Mouse (Mus musculus) midbrain, embryonic 14.5 days (tissue): ENCODE measurements around the gene Tmem145. TPM values are rescaled to one million over a fixed set of nuclear protein-coding genes. Genes with fewer than 3 reads are reported as not detected.
A peak's percentile ranks its signal among the peaks of the same experiment; 100 is the strongest.
"Not testable (repeated sequence)": the region's sequence is repeated elsewhere in the genome, so short reads cannot be mapped to it uniquely, and the experiment has no call there.

Experiments used
- ATAC-seq: fragments of 200-750 bp; cut with Nextera tagmentation; 2 replicates; pipeline ENCODE4 v1.8.0; 2017; ENCODE audit warnings: moderate number of reproducible peaks, moderate library complexity; ENCODE audit not compliant: low FRiP score, low TSS enrichment
- DNase-seq: peaks from one replicate; pipeline ENCODE4 v3.0.0-alpha.2; 2015
- H3K27ac ChIP-seq: fragments of 300-500 bp; sonication (generic); replicated peaks from 2 replicates; pipeline ENCODE4 v1.5.1; 2014; ENCODE audit warnings: mild to moderate bottlenecking, low read depth, low read length, moderate library complexity
- H3K27me3 ChIP-seq: fragments of 300-500 bp; sonication (generic); 2 replicates; pipeline ENCODE4 v1.6.1; 2014; ENCODE audit warnings: low read length, control low read depth, mixed read lengths; ENCODE audit not compliant: control insufficient read depth, insufficient read depth
- H3K36me3 ChIP-seq: fragments of 300-500 bp; sonication (generic); 2 replicates; pipeline ENCODE4 v1.6.1; 2014; ENCODE audit warnings: low read length, control low read depth; ENCODE audit not compliant: control insufficient read depth, insufficient read depth
- H3K4me1 ChIP-seq: fragments of 300-500 bp; sonication (generic); 2 replicates; pipeline ENCODE4 v1.6.1; 2014; ENCODE audit warnings: mild to moderate bottlenecking, antibody characterized with exemption, low read length, control low read depth; ENCODE audit not compliant: control insufficient read depth, insufficient read depth
- H3K4me2 ChIP-seq: fragments of 300-500 bp; sonication (generic); 2 replicates; pipeline ENCODE4 v1.6.1; 2014; ENCODE audit warnings: mild to moderate bottlenecking, low read length, moderate library complexity
- H3K4me3 ChIP-seq: fragments of 300-500 bp; sonication (generic); replicated peaks from 2 replicates; pipeline ENCODE4 v1.5.1; 2014; ENCODE audit warnings: low read depth, low read length
- H3K9ac ChIP-seq: fragments of 300-500 bp; sonication (generic); replicated peaks from 2 replicates; pipeline ENCODE4 v1.6.1; 2014; ENCODE audit warnings: mild to moderate bottlenecking, low read length, moderate library complexity
- H3K9me3 ChIP-seq: fragments of 300-500 bp; sonication (generic); 2 replicates; pipeline ENCODE4 v1.6.1; 2016; ENCODE audit warnings: low read length, control low read depth, mixed read lengths; ENCODE audit not compliant: control insufficient read depth
- WGBS: fragments of 180-500 bp; shearing (Covaris S2); extraction: QIAGEN DNeasy Blood & Tissue Kit; methylation state at CpG from one replicate; pipeline ENCODE4 v1.1.7; 2014; 5-methylcytosine and 5-hydroxymethylcytosine counted together
- polyA plus RNA-seq: library from polyadenylated mRNA; unstranded; fragments of >200 nt; fragmentation: Nextera tagmentation; extraction: Ambion mirVana; gene quantifications from 2 replicates; pipeline ENCODE4 v1.2.1, GENCODE M21; 2014

Gene Tmem145
- polyA plus RNA-seq, 1 experiment from 2014 or later = 68.6 TPM

GRCm38 (mm10) chr7:25317446-25317999 lies 11.6 kb downstream of the Tmem145 start:
- H3K4me1 ChIP-seq = peaks cover 34% of the 10 kb centered on the region
- peak overlapping the region; percentile 89 for H3K9ac ChIP-seq
- H3K4me2 ChIP-seq = peak overlapping the region; percentile 99
- H3K4me3 ChIP-seq = peak overlapping the region; percentile 68
- DNase-seq = no peak
- H3K27me3 ChIP-seq = peaks cover 30% of the 10 kb centered on the region
- WGBS = 11% methylated on average over 21 of the region's 21 CpGs
- H3K9me3 ChIP-seq = no peaks in the 10 kb centered on the region
- H3K27ac ChIP-seq = peak overlapping the region; percentile 90
- ATAC-seq = peak; percentile 1; the same call in 1 of the 2 replicates
- no peaks in the 10 kb centered on the region for H3K36me3 ChIP-seq

DNA sequence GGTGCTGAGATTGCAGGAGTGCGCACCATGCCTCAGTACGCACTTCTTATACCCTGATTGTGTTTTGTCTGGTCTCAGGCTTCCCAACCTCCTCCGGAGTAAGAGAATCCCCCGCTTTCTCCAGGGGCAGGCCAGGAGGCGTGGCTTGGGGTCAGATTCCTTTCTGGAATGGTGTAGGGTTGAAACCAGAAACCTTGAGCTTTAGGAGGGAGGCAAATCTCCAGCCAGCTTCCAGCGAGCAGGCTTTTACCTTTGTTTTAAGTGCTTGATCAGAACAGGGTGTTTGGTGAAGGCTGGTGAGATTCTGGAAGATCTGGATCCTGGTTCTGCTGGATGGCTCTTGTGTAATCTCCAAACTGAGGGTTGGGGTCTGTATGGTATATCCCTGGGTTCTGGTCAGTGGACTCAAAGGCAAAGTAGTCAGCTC lies 16.2 kb downstream of the Tmem145 start:
- peak; percentile 40 for DNase-seq
- peak overlapping the region; percentile 32; the same call in 1 of the 2 replicates for H3K27ac ChIP-seq
- 9% methylated on average over 6 of the region's 6 CpGs for WGBS
- H3K4me2 ChIP-seq = peak overlapping the region; percentile 20; the same call in 1 of the 2 replicates
- no peaks in the 10 kb centered on the region for H3K9me3 ChIP-seq
- H3K36me3 ChIP-seq = no peaks in the 10 kb centered on the region
- no peaks in the 10 kb centered on the region for H3K27me3 ChIP-seq
- ATAC-seq = no peak
- H3K4me1 ChIP-seq = peaks cover 18% of the 10 kb centered on the region
- no peak overlapping the region for H3K4me3 ChIP-seq
- H3K9ac ChIP-seq = no peak overlapping the region

GRCm38 (mm10) chr7:25323219-25323618 lies 17.3 kb downstream of the Tmem145 start:
- Histone ChIP-seq H3K36me3 (peaks cover 6% of the 10 kb centered on the region), H3K27ac (no peak overlapping the region), H3K27me3 (no peaks in the 10 kb centered on the region), H3K4me1 (peaks cover 9% of the 10 kb centered on the region; the same call in 1 of the 2 replicates), H3K4me3 (no peak overlapping the region), H3K9ac (no peak overlapping the region), H3K9me3 (no peaks in the 10 kb centered on the region), H3K4me2 (no peak overlapping the region)
- no peak for ATAC-seq
- 93% methylated on average over 2 of the region's 2 CpGs for WGBS
- no peak for DNase-seq

DNA sequence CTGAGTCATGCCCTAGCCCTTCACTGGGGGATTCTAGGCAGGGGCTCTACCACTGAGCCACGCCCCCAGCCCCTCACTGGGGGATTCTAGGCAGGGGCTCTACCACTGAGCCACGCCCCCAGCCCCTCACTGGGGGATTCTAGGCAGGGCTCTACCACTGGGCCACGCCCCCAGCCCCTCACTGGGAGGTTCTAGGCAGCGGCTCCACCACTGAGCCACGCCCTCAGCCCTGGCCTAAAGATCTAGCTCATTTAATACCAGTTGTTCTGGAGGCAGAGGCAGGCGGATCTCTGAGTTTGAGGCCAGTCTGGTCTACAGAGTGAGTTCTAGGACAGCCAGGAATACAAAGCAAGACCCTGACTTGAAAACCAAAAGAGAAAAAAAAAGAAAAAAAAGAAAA lies 19.5 kb downstream of the Tmem145 start:
- DNase-seq, H3K4me2 ChIP-seq: not testable (repeated sequence)

DNA sequence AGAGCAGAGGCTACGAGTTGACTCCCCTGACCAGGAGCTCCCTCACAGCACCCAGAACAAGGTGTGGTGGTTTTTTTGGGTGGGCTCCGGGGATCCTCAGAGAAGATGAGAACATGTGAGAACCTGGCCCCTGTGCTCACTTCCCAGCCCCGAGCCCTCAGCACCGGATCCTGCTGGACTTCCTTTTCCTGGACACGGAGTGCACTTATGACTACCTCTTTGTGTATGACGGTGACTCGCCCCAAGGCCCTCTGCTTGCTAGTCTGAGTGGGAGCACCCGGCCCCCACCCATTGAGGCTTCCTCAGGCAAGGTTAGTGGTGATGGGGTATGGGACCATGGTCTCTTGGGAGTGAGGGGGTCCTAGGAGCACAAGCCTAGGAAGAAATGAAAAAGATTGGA lies 20.3 kb downstream of the Tmem145 start:
- ATAC-seq (no peak), DNase-seq (no peak)
- WGBS = 90% methylated on average over 8 of the region's 8 CpGs
- Histone ChIP-seq H3K9ac (no peak overlapping the region), H3K27me3 (no peaks in the 10 kb centered on the region), H3K27ac (no peak overlapping the region), H3K9me3 (no peaks in the 10 kb centered on the region), H3K4me1 (peaks cover 7% of the 10 kb centered on the region; the same call in 1 of the 2 replicates), H3K4me2 (no peak overlapping the region), H3K4me3 (no peak overlapping the region), H3K36me3 (peaks cover 28% of the 10 kb centered on the region)

More for the DNA sequence above, 19.5 kb downstream of the Tmem145 start:
- WGBS = 93% methylated on average over 6 of the region's 6 CpGs
- not testable (repeated sequence) for H3K4me1 ChIP-seq, ATAC-seq, H3K27ac ChIP-seq, H3K4me3 ChIP-seq, H3K9ac ChIP-seq, H3K9me3 ChIP-seq, H3K27me3 ChIP-seq
- H3K36me3 ChIP-seq = peaks cover 20% of the 10 kb centered on the region

DNA sequence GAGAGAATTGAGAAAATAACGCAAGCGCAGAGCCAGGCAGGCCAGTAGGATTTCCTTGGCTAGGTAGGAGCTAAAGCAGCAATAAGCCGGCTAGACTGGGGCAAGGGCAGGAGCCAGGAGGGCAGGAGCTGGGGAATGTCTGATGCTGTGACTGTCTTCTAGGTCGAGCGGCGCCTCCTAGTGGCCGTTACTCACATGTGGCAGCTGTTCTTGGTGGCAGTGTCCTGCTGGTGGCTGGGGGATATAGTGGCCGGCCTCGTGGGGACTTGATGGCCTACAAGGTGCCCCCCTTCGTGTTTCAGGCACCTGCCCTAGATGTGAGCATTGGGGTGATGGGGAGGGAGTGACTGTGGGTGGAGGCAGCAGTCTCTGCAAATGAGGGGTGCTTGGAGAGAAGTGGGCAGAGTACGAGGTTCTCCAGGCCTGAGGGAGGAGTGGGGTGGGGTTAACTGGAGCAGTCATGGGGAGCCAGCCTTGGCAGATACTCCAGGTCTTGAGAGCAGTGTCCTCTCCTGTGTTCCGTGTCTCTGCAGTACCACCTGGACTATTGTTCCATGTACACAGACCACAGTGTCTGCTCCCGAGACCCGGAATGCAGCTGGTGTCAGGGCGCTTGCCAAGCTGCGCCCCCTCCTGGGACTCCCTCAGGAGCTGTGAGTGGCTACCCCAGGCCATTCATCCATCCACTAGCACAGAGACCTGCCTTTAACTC lies 27.8 kb downstream of the Tmem145 start:
- DNase-seq = peak; percentile 82
- no peaks in the 10 kb centered on the region for H3K4me1 ChIP-seq
- no peak overlapping the region for H3K27ac ChIP-seq
- H3K36me3 ChIP-seq = peaks cover 59% of the 10 kb centered on the region
- H3K4me3 ChIP-seq = no peak overlapping the region
- WGBS = 41% methylated on average over 16 of the region's 16 CpGs
- H3K4me2 ChIP-seq = no peak overlapping the region
- ATAC-seq = no peak; the same call in 1 of the 2 replicates
- H3K9ac ChIP-seq = no peak overlapping the region
- no peaks in the 10 kb centered on the region for H3K9me3 ChIP-seq
- no peaks in the 10 kb centered on the region for H3K27me3 ChIP-seq

GRCm38 (mm10) chr7:25334472-25334871 lies 28.6 kb downstream of the Tmem145 start:
- Histone ChIP-seq H3K4me2 (no peak overlapping the region), H3K9me3 (no peaks in the 10 kb centered on the region), H3K4me3 (no peak overlapping the region), H3K9ac (no peak overlapping the region), H3K27me3 (no peaks in the 10 kb centered on the region), H3K4me1 (no peaks in the 10 kb centered on the region), H3K36me3 (peaks cover 62% of the 10 kb centered on the region), H3K27ac (no peak overlapping the region)
- DNase-seq = no peak
- ATAC-seq = no peak
- WGBS = 82% methylated on average over 12 of the region's 12 CpGs

DNA sequence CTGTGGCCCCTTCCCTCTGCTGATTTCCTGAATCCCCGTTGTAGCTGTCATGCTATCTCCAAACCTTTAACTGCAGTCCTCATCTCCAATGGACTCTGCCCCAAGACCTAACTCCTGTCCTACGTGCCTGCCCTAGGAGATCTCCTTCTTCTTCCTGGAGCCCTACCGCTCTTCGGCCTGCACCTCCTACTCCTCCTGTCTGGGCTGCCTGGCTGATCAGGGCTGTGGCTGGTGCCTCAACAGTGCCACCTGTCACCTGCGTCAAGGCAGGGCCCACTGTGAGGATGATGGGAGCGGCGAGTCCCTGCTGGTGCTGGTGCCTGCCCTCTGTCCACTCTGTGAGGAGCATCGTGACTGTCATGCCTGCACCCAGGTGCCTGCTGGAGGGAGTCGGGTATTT lies 33.4 kb downstream of the Tmem145 start:
- DNase-seq (no peak), ATAC-seq (no peak)
- no peak overlapping the region for H3K27ac ChIP-seq
- H3K27me3 ChIP-seq = no peaks in the 10 kb centered on the region
- WGBS = 92% methylated on average over 9 of the region's 9 CpGs
- no peak overlapping the region for H3K4me3 ChIP-seq
- no peaks in the 10 kb centered on the region for H3K9me3 ChIP-seq
- H3K4me1 ChIP-seq = no peaks in the 10 kb centered on the region
- H3K4me2 ChIP-seq = no peak overlapping the region
- peaks cover 78% of the 10 kb centered on the region for H3K36me3 ChIP-seq
- H3K9ac ChIP-seq = no peak overlapping the region
